Mouse (Mus musculus) liver, embryonic 13.5 days (tissue): ENCODE results near the gene Inip. TPM values are rescaled to one million over a fixed set of nuclear protein-coding genes. Genes with fewer than 3 reads are reported as not detected.
A peak's percentile ranks its signal among the peaks of the same experiment; 100 is the strongest.

Experiments used
- ATAC-seq: fragments of 200-750 bp; cut with Nextera tagmentation; 2 replicates; pipeline ENCODE4 v1.8.0; 2017; ENCODE audit warnings: low read depth, mild to moderate bottlenecking, moderate number of reproducible peaks, moderate library complexity
- DNase-seq: peaks from one replicate; pipeline ENCODE4 v3.0.0; 2022
- H3K27ac ChIP-seq: fragments of 300-500 bp; sonication (generic); 2 replicates; pipeline ENCODE4 v1.5.1; 2015; ENCODE audit warnings: moderate library complexity, mild to moderate bottlenecking, inconsistent platforms
- H3K27me3 ChIP-seq: fragments of 300-500 bp; sonication (generic); 2 replicates; pipeline ENCODE4 v1.6.1; 2015; ENCODE audit warnings: mild to moderate bottlenecking, inconsistent platforms
- H3K36me3 ChIP-seq: fragments of 300-500 bp; sonication (generic); 2 replicates; pipeline ENCODE4 v1.6.1; 2015; ENCODE audit warnings: mild to moderate bottlenecking, inconsistent platforms
- H3K4me1 ChIP-seq: fragments of 300-500 bp; sonication (generic); replicated peaks from 2 replicates; pipeline ENCODE4 v1.6.1; 2015; ENCODE audit warnings: inconsistent platforms
- H3K4me2 ChIP-seq: fragments of 300-500 bp; sonication (generic); 2 replicates; pipeline ENCODE4 v1.6.1; 2015; ENCODE audit warnings: inconsistent platforms, mild to moderate bottlenecking, moderate library complexity
- H3K4me3 ChIP-seq: fragments of 300-500 bp; sonication (generic); replicated peaks from 2 replicates; pipeline ENCODE4 v1.5.1; 2015; ENCODE audit warnings: mild to moderate bottlenecking, inconsistent platforms
- H3K9ac ChIP-seq: fragments of 300-500 bp; sonication (generic); 2 replicates; pipeline ENCODE4 v1.6.1; 2015; ENCODE audit warnings: mild to moderate bottlenecking, inconsistent platforms
- H3K9me3 ChIP-seq: fragments of 300-500 bp; sonication (generic); replicated peaks from 2 replicates; pipeline ENCODE4 v1.6.1; 2016; ENCODE audit warnings: inconsistent platforms
- WGBS: fragments of 180-500 bp; shearing (Covaris S2); methylation state at CpG from one replicate; pipeline ENCODE4 v1.1.7; 2015; ENCODE audit not compliant: insufficient replicate concordance; 5-methylcytosine and 5-hydroxymethylcytosine counted together
- polyA plus RNA-seq: library from polyadenylated mRNA; unstranded; fragments of >200 nt; fragmentation: Nextera tagmentation; extraction: Ambion mirVana; gene quantifications from 2 replicates; pipeline ENCODE4 v1.2.1, GENCODE M21; 2015

Gene Inip
- polyA plus RNA-seq, 1 experiment from 2014 or later, result 24.7 TPM

DNA sequence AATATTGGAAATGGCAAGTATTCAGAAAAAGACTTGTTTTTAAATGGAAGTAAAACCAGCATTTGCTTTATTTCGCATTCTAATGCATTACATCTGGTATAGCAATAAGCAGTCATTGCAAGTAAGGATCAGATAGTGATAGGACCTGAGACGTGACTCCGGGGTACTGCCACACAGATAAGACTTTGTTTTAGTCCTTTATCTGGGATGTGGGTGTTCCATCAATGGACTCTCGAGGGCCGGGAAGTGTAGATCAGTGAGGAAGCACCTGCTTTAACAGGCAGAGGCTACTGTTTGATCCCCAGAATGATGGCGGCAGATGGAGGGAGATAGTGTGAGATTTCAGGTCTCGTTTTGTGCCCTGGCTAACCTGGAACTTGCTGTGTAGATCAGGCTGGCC is 69.8 kb downstream of the Inip start:
- 35% methylated on average over 7 of the region's 7 CpGs for WGBS
- Histone ChIP-seq H3K36me3 (no peaks in the 10 kb centered on the region), H3K9me3 (no peaks in the 10 kb centered on the region), H3K27ac (no peak overlapping the region), H3K4me3 (no peak overlapping the region), H3K9ac (no peak overlapping the region), H3K27me3 (no peaks in the 10 kb centered on the region), H3K4me1 (peaks cover 5% of the 10 kb centered on the region; the same call in 1 of the 2 replicates), H3K4me2 (no peak overlapping the region)
- DNase-seq (peak; percentile 38), ATAC-seq (peak; percentile 62; the same call in 1 of the 2 replicates)

DNA sequence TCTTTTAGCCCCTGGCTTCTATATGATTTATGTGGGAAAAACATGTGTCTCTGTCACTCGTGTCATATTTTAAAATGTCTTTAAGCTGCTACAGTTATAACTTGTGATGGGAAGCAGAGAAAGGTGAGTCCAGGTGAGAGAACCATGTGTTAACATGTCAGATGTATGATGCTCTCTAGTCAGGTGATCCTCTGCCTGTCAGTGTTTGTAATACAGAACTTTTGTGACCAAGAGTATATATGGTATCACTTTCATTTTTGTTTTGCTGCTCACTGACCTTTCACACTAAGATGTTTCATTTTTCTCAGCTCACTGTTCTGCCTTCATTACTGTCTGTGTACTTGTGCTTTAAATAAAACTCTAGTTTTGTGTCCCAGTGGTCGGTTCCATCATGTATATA is 72.5 kb downstream of the Inip start:
- Histone ChIP-seq H3K36me3 (no peaks in the 10 kb centered on the region), H3K27ac (no peak overlapping the region), H3K4me3 (no peak overlapping the region), H3K9me3 (no peaks in the 10 kb centered on the region), H3K4me1 (peaks cover 23% of the 10 kb centered on the region), H3K27me3 (no peaks in the 10 kb centered on the region), H3K9ac (no peak overlapping the region), H3K4me2 (no peak overlapping the region)
- ATAC-seq, result no peak
- 65% methylated on average over 2 of the region's 2 CpGs for WGBS
- DNase-seq, result no peak

- Histone ChIP-seq H3K4me2 (no peak overlapping the region), H3K9me3 (no peaks in the 10 kb centered on the region), H3K36me3 (no peaks in the 10 kb centered on the region), H3K4me1 (peaks cover 24% of the 10 kb centered on the region), H3K4me3 (no peak overlapping the region), H3K9ac (no peak overlapping the region), H3K27me3 (no peaks in the 10 kb centered on the region), H3K27ac (no peak overlapping the region)
- WGBS, result 58% methylated on average over 9 of the region's 9 CpGs
- DNase-seq (no peak), ATAC-seq (no peak)
Measured at GRCm38 (mm10) chr4:59727878-59728261, 73.5 kb downstream of the Inip start.

DNA sequence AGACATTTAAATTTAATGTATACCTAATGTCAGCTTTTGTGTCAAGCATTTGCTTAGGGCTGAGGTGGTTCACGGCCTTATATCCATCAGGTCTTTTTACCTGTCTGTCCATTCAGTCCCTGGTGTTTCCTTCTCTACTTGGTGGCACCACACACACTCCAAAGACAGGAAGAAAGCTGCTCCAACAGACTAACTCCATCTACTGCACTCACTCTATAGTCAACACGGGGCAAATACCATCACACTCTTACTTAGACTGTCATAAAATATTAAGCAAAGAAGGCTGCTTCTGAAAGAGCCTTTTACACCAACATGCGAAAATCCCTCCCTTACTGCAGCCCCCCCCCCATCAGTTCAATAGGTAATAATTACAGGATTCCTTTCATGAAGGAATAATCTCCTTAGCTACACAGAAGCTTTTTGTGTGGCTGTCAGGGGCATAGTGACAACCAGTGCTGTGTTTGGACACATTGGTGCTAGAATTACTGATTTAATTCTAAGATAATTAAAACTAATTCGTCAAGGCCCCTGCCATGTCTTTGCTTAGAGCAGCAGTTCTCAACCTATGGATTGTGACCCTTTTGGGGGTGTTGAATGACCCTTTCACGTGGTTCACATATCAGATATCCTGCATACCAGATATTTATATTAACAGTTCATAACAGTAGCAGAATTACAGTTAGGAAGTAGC is 74.1 kb downstream of the Inip start:
- no peak overlapping the region for H3K4me3 ChIP-seq
- no peaks in the 10 kb centered on the region for H3K9me3 ChIP-seq
- H3K4me1 ChIP-seq, result peaks cover 24% of the 10 kb centered on the region
- H3K9ac ChIP-seq, result no peak overlapping the region
- no peaks in the 10 kb centered on the region for H3K36me3 ChIP-seq
- no peaks in the 10 kb centered on the region for H3K27me3 ChIP-seq
- no peak for ATAC-seq
- no peak for DNase-seq
- 63% methylated on average over 5 of the region's 5 CpGs for WGBS
- no peak overlapping the region for H3K4me2 ChIP-seq
- no peak overlapping the region for H3K27ac ChIP-seq

- H3K4me1 ChIP-seq, result peaks cover 20% of the 10 kb centered on the region
- no peak overlapping the region for H3K4me3 ChIP-seq
- ATAC-seq, result no peak
- H3K9ac ChIP-seq, result no peak overlapping the region
- 86% methylated on average over 12 of the region's 12 CpGs for WGBS
- no peaks in the 10 kb centered on the region for H3K36me3 ChIP-seq
- no peaks in the 10 kb centered on the region for H3K9me3 ChIP-seq
- no peaks in the 10 kb centered on the region for H3K27me3 ChIP-seq
- DNase-seq, result no peak
- H3K27ac ChIP-seq, result no peak overlapping the region
- no peak overlapping the region for H3K4me2 ChIP-seq
Measured at GRCm38 (mm10) chr4:59726501-59726900, 74.9 kb downstream of the Inip start.

DNA sequence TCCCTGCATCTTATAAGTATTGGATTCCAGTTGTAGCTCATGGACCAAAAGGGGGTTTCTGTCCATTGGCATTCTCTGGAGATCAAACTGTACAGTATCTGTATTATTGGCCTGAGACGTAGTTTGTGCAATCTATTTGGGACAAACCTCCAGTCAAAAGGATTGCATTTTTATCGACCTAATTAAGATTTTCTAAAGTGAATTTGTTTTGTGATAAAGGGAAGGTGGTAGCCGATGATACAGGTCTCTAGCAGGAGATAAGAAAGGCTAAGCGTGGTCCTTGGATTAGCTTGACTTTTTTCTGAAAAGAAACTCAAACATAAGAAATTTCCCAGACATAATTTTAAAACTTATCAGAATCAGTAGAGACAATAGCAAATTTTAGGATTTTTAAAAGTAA is 75.8 kb downstream of the Inip start:
- 0 out of 2 replicates have a peak, but pooled peaks have one; percentile 29 for ATAC-seq
- Histone ChIP-seq H3K9me3 (no peaks in the 10 kb centered on the region), H3K9ac (no peak overlapping the region), H3K4me2 (no peak overlapping the region), H3K27me3 (no peaks in the 10 kb centered on the region), H3K27ac (no peak overlapping the region), H3K4me1 (peaks cover 19% of the 10 kb centered on the region), H3K4me3 (no peak overlapping the region), H3K36me3 (no peaks in the 10 kb centered on the region)
- no peak for DNase-seq
- WGBS, result 17% methylated on average over 4 of the region's 4 CpGs

- peaks cover 26% of the 10 kb centered on the region for H3K4me1 ChIP-seq
- 89% methylated on average over 3 of the region's 3 CpGs for WGBS
- peaks cover 12% of the 10 kb centered on the region for H3K36me3 ChIP-seq
- no peak overlapping the region for H3K4me2 ChIP-seq
- no peak overlapping the region for H3K4me3 ChIP-seq
- H3K9me3 ChIP-seq, result no peaks in the 10 kb centered on the region
- DNase-seq, result no peak
- no peak overlapping the region for H3K27ac ChIP-seq
- H3K9ac ChIP-seq, result no peak overlapping the region
- H3K27me3 ChIP-seq, result no peaks in the 10 kb centered on the region
- no peak for ATAC-seq
Measured at GRCm38 (mm10) chr4:59721811-59722210, 79.6 kb downstream of the Inip start.

Other genes with a start within 250 kb of the Inip start
- gene Hsdl2, start 220.0 kb downstream of the Inip start, polyA plus RNA-seq, result 18.2 and 23.8 TPM in 2 replicates
- 8.1 and 9.5 TPM in 2 replicates for gene E130308A19Rik, start 175.4 kb downstream of the Inip start, polyA plus RNA-seq
- gene Snx30, start 4.3 kb upstream of the Inip start, polyA plus RNA-seq, result 3.4 and 4.5 TPM in 2 replicates
- gene Slc46a2, start 113.5 kb upstream of the Inip start, polyA plus RNA-seq, result not detected in 2 replicates
- gene Mup4, start 159.1 kb upstream of the Inip start, polyA plus RNA-seq, result not detected in 2 replicates
- gene Mup6, start 162.7 kb upstream of the Inip start, polyA plus RNA-seq, result not detected in 2 replicates